Mouse (Mus musculus): ENCODE data around the gene Eif2b4.
A peak's percentile ranks its signal among the peaks of the same experiment; 100 is the strongest.

Eif2b4 gene

GRCm38 (mm10) chr5:31199893-31200292 is 6.7 kb upstream of the Eif2b4 start:
- peak; percentile 61 for DNase-seq (ENCODE audit: low spot score)

DNA sequence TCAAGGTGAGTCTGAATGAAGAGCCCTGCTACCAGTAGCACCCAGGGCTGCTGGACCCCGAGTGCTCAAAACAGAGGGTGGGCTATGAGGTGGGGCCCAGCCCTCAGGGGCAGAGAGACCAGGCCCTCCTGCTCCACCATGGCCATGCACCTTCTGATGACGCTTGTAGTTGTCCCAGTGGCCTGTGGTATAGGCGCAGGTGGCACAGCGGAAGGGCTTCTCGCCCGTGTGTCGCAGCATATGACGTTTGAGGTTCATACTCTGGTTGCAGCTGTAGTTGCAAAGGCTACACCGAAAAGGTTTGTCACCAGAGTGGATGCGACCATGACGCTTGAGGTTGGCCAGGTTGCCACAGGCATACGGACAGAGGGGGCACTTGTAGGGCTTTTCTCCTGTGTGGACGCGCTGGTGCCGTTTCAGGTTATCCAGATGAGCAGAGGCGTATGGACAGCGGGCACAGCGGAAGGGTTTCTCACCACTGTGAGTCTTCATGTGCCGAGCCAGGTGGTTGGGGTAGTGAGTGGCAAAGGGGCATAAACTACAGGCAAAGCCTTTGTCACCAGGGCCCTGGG is 6.2 kb upstream of the Eif2b4 start:
- no peak for DNase-seq (ENCODE audit: low spot score)

- DNase-seq (ENCODE audit: low spot score) = no peak
Measured at GRCm38 (mm10) chr5:31198616-31199320, 5.5 kb upstream of the Eif2b4 start.

- DNase-seq (ENCODE audit: low spot score) = no peak
Measured at GRCm38 (mm10) chr5:31198170-31198569, 4.9 kb upstream of the Eif2b4 start.

DNA sequence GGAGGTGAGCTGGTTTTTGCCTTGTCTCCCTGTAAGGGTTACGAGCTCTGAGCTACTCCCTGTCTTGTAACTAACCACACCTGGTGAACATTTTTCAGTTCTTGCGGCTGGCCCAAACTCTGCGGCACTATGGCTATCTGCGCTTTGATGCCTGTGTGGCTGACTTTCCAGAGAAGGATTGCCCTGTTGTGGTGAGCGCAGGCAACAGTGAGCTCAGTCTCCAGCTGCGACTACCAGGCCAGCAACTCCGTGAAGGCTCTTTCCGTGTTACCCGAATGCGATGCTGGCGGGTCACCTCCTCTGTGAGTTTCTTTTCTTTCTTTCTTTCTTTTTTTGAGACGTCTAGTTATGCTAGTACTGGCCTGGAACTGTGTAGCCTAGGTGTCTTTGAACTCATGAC is 3.8 kb upstream of the Eif2b4 start:
- DNase-seq (ENCODE audit: low spot score) = no peak

GRCm38 (mm10) chr5:31196207-31196606 is 3.0 kb upstream of the Eif2b4 start:
- DNase-seq (ENCODE audit: low spot score) = no peak

GRCm38 (mm10) chr5:31195671-31196070 is 2.4 kb upstream of the Eif2b4 start:
- no peak for DNase-seq (ENCODE audit: low spot score)

DNA sequence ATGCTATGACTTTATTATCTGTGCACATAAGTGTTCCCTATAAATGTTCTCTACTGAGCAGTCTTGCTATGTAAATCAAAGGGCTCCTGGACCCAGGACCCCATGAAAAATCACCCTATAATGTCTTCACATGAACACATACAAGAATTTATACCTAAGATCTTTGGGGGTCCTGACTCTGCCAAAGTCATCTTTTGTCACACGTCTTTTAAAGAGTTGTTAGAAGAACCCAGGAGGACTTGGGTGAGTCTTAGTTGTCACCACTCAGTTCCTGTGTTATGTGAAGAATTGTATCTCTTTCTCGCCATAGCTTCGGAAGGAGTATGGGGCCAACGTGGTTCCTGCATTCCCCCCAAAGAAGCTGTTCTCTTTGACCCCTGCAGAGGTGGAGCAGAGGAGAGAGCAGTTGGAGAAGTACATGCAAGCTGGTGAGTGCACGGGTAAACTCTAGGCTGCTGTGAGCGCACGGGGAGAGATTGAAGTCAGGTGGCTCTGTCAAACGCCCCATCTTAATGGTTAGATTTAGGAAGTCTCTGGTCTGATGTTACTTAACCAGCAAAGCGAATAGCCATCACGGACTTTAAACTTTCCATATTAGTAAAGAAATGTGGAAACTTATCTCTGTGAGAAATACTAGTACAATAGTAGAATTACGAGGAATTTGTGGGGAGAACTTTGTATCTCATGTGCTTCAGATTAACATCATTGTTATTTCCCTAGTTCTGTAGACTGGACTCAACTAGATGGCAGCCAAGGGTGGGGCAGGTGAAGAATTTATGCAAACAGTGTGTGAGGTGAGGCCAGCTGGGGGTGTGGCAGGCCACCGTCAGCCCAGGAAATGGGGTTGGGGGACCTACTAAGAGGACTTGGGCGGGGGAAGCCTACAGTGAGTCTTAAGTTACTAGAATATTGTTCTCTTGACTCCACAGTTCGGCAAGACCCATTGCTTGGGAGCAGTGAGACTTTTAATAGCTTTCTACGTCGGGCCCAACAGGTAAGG is 1.6 kb upstream of the Eif2b4 start:
- no peak for DNase-seq (ENCODE audit: low spot score)

GRCm38 (mm10) chr5:31193631-31194281 is 526 bp upstream of the Eif2b4 start:
- DNase-seq (ENCODE audit: low spot score) = peak; percentile 64

DNA sequence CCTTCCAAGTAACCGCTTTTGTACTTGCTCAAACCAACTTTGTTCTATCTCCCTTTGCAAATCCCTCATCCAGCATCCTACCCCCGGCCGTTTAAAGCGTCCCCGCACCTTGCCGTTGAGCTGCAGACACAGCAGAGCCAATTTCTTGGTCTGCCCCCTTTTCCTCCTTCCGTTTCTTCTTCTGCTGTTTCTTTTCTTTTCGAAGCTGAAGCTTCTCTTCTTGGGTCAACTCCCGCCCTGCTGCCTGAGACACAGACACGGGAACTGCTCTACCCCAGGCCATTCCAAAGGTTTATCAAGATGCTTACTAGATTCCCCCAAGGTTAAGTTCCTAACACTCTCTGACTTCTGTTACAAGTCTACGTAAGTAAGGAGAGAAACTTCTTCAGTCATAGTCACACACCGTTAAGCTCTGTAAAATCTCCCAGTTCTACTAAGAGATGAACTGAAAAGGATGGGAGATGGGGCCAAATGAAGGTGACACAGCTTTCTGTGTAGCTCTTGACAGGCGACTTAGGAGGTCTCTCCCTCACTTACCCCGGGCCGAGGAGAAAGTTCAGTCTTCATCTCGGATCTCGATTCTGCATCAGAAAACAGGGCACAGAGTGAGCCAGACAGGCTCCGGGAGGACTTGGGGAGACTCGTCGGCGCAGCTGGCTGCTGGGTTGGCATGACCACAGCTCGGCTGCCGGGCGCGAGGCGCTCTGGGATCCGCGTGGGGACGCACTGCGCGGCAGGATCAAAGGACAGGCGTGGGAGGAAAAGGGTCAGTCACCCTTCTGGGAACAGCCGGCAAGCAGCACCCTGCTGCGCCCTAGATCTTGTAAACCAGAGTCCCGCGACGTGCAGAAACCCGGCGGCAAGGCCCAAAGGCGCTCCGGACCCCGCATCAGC is 938 bp downstream of the Eif2b4 start:
- peak; percentile 82 for DNase-seq (ENCODE audit: low spot score)

- no peak for DNase-seq (ENCODE audit: low spot score)
Measured at GRCm38 (mm10) chr5:31190201-31190600, 3.0 kb downstream of the Eif2b4 start.

- no peak for DNase-seq (ENCODE audit: low spot score)
Measured at GRCm38 (mm10) chr5:31188223-31188840, 4.9 kb downstream of the Eif2b4 start.

DNA sequence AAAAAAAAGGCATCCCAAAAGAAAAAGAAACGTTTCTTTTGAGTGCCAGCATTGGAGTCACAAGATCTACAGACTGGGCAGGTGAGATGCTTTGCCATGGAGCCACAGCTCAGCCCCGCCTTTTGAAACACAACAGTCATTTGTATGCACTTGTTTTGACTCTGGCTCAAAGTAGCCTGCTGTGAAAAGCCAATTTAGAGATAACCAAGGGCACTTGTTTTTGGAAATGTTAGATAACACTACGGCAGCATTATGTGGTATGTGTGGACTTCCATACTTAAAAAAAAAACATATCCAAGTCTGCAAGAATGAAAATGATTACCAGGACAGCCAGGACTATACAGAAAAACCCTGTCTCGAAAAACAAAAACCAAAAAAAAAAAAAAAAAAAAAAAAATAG is 9.6 kb downstream of the Eif2b4 start:
- DNase-seq (ENCODE audit: low spot score) = no peak

DNA sequence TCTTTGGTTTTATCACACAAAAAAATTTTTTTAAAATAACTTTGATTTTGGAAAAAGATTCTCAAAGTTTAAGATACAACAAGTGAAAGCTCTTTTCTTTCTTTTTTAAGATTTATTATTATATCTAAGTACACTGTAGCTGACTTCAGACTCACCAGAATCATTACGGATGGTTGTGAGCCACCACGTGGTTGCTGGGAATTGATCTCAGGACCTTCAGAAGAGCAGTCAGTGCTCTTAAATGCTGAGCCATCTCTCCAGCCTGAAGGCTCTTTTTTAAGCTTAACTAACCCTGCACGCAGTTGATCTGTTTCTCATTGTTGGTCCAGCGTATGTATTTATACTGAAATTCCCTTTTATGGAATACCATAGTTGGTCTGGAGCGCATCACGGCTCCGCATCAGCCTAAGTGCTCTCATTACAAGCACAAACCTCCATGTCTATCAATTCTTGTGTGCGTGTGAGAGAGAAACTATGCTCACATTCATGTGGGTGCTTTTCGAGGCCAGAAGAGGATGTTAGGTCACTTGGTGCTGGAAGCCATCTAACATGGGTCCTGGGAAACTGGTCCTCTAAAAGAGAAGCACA is 12.0 kb downstream of the Eif2b4 start:
- no peak for DNase-seq (ENCODE audit: low spot score)

DNA sequence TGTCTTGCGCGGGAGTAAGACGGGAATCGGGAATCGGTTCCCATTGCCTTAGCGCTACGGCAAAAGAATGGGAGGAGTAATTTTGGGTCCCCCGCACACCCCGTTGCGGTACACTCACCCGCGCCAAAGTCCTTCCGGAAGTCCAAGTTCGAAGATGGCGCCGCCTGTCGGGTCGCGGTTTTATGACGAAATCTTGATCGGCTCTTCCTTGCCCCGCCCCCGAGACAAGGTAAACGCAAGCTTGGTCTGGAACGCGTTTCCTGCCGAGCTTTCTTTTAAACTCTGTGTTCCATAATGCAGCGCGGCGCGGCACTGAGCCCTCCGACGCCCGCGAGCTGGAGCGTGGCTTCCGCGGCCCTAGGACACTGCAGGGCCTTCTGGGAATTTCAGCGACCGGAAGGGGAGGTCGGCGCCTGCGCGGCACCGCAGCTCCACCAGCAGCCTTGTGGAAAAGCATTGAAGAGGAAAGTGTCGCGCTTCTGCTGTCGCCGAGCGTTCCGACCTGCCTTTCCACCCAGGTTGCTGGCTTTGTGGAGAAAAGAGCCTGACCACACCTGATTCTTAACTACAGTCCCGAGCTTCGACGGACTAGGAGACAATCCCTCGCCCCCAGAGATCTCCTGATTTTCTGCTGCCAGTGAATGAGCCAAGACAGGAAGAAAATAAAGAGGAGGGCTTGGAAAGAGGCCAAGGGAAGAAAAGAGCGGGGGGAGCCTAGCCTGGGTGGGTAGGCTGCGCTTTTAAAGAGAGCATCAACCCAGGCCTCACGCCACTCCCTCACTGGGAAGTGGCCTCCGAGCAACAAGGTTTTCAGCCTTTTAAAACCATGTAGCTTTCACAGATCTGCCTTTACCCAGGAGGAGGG is 13.2 kb downstream of the Eif2b4 start, which contains the start of the genes Gm29609 and Gtf3c2:
Gene Gm29609 (minus strand): TSS at position 146 of the 865 bp plus-strand sequence.
Gene Gtf3c2 (minus strand): TSS at position 379 of the 865 bp plus-strand sequence.
- peak; percentile 97 for DNase-seq (ENCODE audit: low spot score)

GRCm38 (mm10) chr5:31179301-31179765 is 13.9 kb downstream of the Eif2b4 start:
- DNase-seq (ENCODE audit: low spot score) = peak; percentile 69

GRCm38 (mm10) chr5:31168630-31169029 is 24.6 kb downstream of the Eif2b4 start:
- DNase-seq (ENCODE audit: low spot score) = peak; percentile 70

- no peak for DNase-seq (ENCODE audit: low spot score)
Measured at GRCm38 (mm10) chr5:31164878-31165277, 28.4 kb downstream of the Eif2b4 start.

- no peak for DNase-seq (ENCODE audit: low spot score)
Measured at GRCm38 (mm10) chr5:31162462-31162861, 30.8 kb downstream of the Eif2b4 start.
